Mouse (Mus musculus): ENCODE data around the gene Ltbp2. TPM values are rescaled to one million over a fixed set of nuclear protein-coding genes. Genes with fewer than 3 reads are reported as not detected.

Ltbp2 gene
- polyA plus RNA-seq (2014; fragmentation: Nextera tagmentation; extraction: Ambion mirVana): 0.08 and 0.09 TPM in 2 replicates

DNA sequence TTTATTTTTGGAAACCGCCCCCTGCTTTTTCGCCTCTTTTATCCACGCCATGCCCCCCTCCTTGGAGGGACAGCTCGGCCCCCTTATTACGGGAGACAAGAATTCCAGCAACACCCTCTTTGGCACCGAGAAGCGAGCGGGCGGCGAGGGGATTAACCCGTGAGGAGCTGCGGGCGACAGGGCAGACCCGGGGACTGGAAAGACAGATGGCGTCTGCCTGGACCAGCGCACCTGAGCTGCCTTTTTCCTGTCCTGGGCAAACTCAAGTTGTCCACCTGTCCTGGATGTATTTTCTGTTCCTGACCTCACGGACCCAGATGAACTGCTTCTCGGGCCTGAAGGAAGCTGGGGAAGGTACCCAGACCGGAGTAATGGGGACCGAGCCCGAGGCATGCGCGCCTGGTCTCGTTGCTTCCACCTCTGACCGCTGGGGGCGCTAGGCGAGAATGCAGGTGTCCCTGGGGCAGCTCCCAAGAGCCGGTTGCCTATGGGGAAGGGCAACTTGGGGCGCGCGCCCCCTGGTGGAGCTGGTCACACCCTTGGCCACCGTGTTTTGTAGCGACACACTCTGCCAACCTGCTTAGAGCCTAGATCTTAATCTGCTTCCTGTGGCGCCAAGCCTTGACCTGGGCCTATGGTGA is at the start of gene Ltbp2:
Gene Ltbp2 (minus strand): TSS at position 52 of the 641 bp plus-strand sequence.
- Histone ChIP-seq H3K9me3 (ENCODE audit: control insufficient read depth, low read length) (no peaks in the 10 kb centered on the region; the same call in 1 of the 2 replicates), H3K9ac (ENCODE audit: low read depth, low read length) (no peak within 1 kb of the TSS), H3K4me3 (ENCODE audit: low read depth, low read length) (peak within 1 kb of the TSS; percentile 30), H3K27me3 (ENCODE audit: control insufficient read depth, insufficient read depth, low read length) (peaks cover 38% of the 10 kb centered on the region), H3K36me3 (ENCODE audit: control insufficient read depth, insufficient read depth, low read length) (no peaks in the 10 kb centered on the region), H3K27ac (ENCODE audit: low read depth, low read length) (no peak within 1 kb of the TSS), H3K4me1 (replicated peaks; ENCODE audit: control insufficient read depth, insufficient read depth, low read length) (peaks cover 10% of the 10 kb centered on the region; the same call in 1 of the 2 replicates), H3K4me2 (replicated peaks; ENCODE audit: low read depth, low read length) (peak within 1 kb of the TSS; percentile 28)
- 3% methylated on average over 31 of the region's 34 CpGs for WGBS
- ATAC-seq (ENCODE audit: low FRiP score) (no peak), DNase-seq (ENCODE audit: low spot score) (peak; percentile 82)

DNA sequence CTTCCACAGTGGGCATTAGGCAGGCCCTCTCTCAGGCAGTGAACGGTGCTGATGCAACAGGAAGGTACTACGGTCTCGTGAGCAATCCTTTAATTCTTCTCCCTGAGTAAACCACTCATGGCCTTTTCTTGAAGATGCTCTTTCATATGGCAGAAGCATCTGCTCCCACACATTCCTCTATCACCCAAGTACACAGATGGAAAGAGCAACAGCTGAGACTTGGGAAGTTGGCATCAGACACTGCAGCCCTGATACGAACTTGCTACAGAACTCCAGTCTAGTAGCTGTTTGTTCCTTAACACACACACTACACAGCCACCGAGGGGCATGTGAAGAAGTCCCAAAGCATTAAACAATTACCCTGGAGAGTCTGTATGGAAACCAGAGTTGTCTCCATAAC is 48.0 kb upstream of the Ltbp2 start:
- DNase-seq (ENCODE audit: low spot score): no peak
- no peak for ATAC-seq (ENCODE audit: low FRiP score)
- Histone ChIP-seq H3K27me3 (ENCODE audit: control insufficient read depth, insufficient read depth, low read length) (no peaks in the 10 kb centered on the region), H3K27ac (ENCODE audit: low read depth, low read length) (no peak overlapping the region), H3K9me3 (ENCODE audit: control insufficient read depth, low read length) (no peaks in the 10 kb centered on the region), H3K4me1 (replicated peaks; ENCODE audit: control insufficient read depth, insufficient read depth, low read length) (no peaks in the 10 kb centered on the region), H3K4me3 (ENCODE audit: low read depth, low read length) (no peak overlapping the region), H3K4me2 (replicated peaks; ENCODE audit: low read depth, low read length) (no peak overlapping the region), H3K9ac (ENCODE audit: low read depth, low read length) (no peak overlapping the region), H3K36me3 (ENCODE audit: control insufficient read depth, insufficient read depth, low read length) (0 out of 2 replicates have a peak, but pooled peaks cover 3% of the 10 kb centered on the region)
- 92% methylated on average over 5 of the region's 5 CpGs for WGBS

DNA sequence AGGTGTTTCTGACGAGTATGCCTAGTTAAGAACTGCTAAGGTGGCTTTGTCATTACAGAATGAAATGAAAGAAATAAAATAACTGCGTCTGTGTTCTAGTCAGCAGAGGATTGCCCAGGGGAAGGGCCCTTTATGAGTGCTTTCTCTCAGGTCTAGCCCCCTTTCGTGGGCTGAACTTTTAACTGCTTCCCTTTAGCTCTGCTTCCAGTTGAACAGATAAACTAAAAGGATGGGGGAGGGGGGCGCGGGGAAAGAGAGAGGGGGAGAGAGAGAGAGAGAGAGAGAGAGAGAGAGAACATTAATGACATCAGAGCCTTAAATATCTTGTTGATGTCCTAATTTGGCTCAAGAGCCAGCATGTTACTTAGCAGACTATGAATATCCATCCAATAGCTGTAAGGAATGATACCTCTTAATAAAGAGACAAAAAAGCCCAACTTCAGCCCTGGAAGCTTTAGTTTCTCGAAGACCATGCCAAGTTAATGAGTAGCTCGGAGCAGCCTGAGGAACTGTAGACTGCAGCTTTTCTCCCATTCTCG is 45.6 kb upstream of the Ltbp2 start:
- Histone ChIP-seq H3K27ac (ENCODE audit: low read depth, low read length) (no peak overlapping the region), H3K4me3 (ENCODE audit: low read depth, low read length) (no peak overlapping the region), H3K4me1 (replicated peaks; ENCODE audit: control insufficient read depth, insufficient read depth, low read length) (no peaks in the 10 kb centered on the region), H3K9ac (ENCODE audit: low read depth, low read length) (no peak overlapping the region), H3K27me3 (ENCODE audit: control insufficient read depth, insufficient read depth, low read length) (no peaks in the 10 kb centered on the region), H3K36me3 (ENCODE audit: control insufficient read depth, insufficient read depth, low read length) (0 out of 2 replicates have a peak, but pooled peaks cover 3% of the 10 kb centered on the region), H3K9me3 (ENCODE audit: control insufficient read depth, low read length) (no peaks in the 10 kb centered on the region), H3K4me2 (replicated peaks; ENCODE audit: low read depth, low read length) (no peak overlapping the region)
- 55% methylated on average over 8 of the region's 8 CpGs for WGBS
- DNase-seq (ENCODE audit: low spot score) (no peak), ATAC-seq (ENCODE audit: low FRiP score) (no peak)

GRCm38 (mm10) chr12:84918809-84919208 is 42.5 kb upstream of the Ltbp2 start:
- Histone ChIP-seq H3K9ac (ENCODE audit: low read depth, low read length) (no peak overlapping the region), H3K36me3 (ENCODE audit: control insufficient read depth, insufficient read depth, low read length) (0 out of 2 replicates have a peak, but pooled peaks cover 3% of the 10 kb centered on the region), H3K4me3 (ENCODE audit: low read depth, low read length) (no peak overlapping the region), H3K4me1 (replicated peaks; ENCODE audit: control insufficient read depth, insufficient read depth, low read length) (no peaks in the 10 kb centered on the region), H3K27ac (ENCODE audit: low read depth, low read length) (no peak overlapping the region), H3K27me3 (ENCODE audit: control insufficient read depth, insufficient read depth, low read length) (no peaks in the 10 kb centered on the region), H3K4me2 (replicated peaks; ENCODE audit: low read depth, low read length) (no peak overlapping the region), H3K9me3 (ENCODE audit: control insufficient read depth, low read length) (no peaks in the 10 kb centered on the region)
- ATAC-seq (ENCODE audit: low FRiP score) (no peak), DNase-seq (ENCODE audit: low spot score) (no peak)
- 88% methylated on average over 6 of the region's 6 CpGs for WGBS

- no peak overlapping the region for H3K4me3 ChIP-seq (ENCODE audit: low read depth, low read length)
- no peak for ATAC-seq (ENCODE audit: low FRiP score)
Measured at GRCm38 (mm10) chr12:84917799-84918198, 41.5 kb upstream of the Ltbp2 start.

DNA sequence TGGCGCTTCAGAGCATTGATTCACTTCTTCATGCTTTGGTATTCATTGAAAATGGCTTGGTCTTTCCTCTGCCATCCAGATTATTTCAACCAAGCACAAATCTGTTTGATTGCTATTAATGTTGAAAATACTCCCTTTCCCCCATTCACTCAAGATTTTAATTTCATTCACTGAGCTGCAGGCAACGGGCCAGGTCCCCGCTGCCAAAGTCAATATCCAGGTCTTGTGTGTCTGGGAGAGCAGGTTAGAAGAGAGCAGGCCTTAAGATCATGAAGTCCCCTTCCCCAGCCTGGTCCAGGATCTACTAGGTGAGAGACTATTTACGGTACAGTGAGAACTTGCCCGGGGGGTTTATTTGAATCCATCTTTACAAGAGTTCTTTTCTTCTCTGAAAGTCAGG is 38.6 kb upstream of the Ltbp2 start:
- WGBS: 92% methylated on average over 5 of the region's 5 CpGs
- Histone ChIP-seq H3K4me1 (replicated peaks; ENCODE audit: control insufficient read depth, insufficient read depth, low read length) (no peaks in the 10 kb centered on the region), H3K27me3 (ENCODE audit: control insufficient read depth, insufficient read depth, low read length) (no peaks in the 10 kb centered on the region), H3K9me3 (ENCODE audit: control insufficient read depth, low read length) (no peaks in the 10 kb centered on the region), H3K27ac (ENCODE audit: low read depth, low read length) (no peak overlapping the region), H3K4me2 (replicated peaks; ENCODE audit: low read depth, low read length) (no peak overlapping the region), H3K4me3 (ENCODE audit: low read depth, low read length) (no peak overlapping the region), H3K36me3 (ENCODE audit: control insufficient read depth, insufficient read depth, low read length) (0 out of 2 replicates have a peak, but pooled peaks cover under 1% of the 10 kb centered on the region), H3K9ac (ENCODE audit: low read depth, low read length) (no peak overlapping the region)
- DNase-seq (ENCODE audit: low spot score): no peak
- ATAC-seq (ENCODE audit: low FRiP score): no peak

More at GRCm38 (mm10) chr12:84917799-84918198, 41.5 kb upstream of the Ltbp2 start:
- Histone ChIP-seq H3K36me3 (ENCODE audit: control insufficient read depth, insufficient read depth, low read length) (0 out of 2 replicates have a peak, but pooled peaks cover 3% of the 10 kb centered on the region), H3K9me3 (ENCODE audit: control insufficient read depth, low read length) (no peaks in the 10 kb centered on the region), H3K9ac (ENCODE audit: low read depth, low read length) (no peak overlapping the region), H3K27ac (ENCODE audit: low read depth, low read length) (no peak overlapping the region), H3K27me3 (ENCODE audit: control insufficient read depth, insufficient read depth, low read length) (no peaks in the 10 kb centered on the region), H3K4me2 (replicated peaks; ENCODE audit: low read depth, low read length) (no peak overlapping the region), H3K4me1 (replicated peaks; ENCODE audit: control insufficient read depth, insufficient read depth, low read length) (no peaks in the 10 kb centered on the region)
- no peak for DNase-seq (ENCODE audit: low spot score)
- 84% methylated on average over 3 of the region's 3 CpGs for WGBS

DNA sequence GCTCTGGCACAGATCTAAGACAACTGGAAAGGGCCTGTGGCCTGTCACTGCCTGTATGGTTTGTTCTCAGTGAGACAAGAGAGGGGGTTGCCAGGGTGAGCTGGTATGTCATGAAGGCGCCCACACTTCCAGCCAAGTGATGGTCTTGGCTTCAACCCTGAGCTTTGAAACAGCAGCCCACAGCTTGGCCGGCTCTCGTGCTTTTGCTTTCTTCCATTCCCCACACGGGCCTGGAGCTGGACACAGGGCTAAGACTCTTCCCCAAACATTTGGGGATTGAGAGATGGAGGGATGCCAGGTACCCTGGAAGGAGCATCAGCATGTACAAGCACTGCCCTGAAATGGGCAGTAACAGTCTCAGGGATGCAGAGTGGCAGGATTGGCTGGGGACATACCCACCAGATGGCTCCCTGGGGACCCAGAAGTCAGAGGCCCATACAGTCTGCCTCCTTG is 36.3 kb upstream of the Ltbp2 start:
- Histone ChIP-seq H3K27me3 (ENCODE audit: control insufficient read depth, insufficient read depth, low read length) (no peaks in the 10 kb centered on the region), H3K36me3 (ENCODE audit: control insufficient read depth, insufficient read depth, low read length) (no peaks in the 10 kb centered on the region), H3K27ac (ENCODE audit: low read depth, low read length) (no peak overlapping the region), H3K9ac (ENCODE audit: low read depth, low read length) (no peak overlapping the region), H3K4me1 (replicated peaks; ENCODE audit: control insufficient read depth, insufficient read depth, low read length) (no peaks in the 10 kb centered on the region), H3K4me2 (replicated peaks; ENCODE audit: low read depth, low read length) (no peak overlapping the region), H3K9me3 (ENCODE audit: control insufficient read depth, low read length) (no peaks in the 10 kb centered on the region), H3K4me3 (ENCODE audit: low read depth, low read length) (no peak overlapping the region)
- 91% methylated on average over 4 of the region's 4 CpGs for WGBS
- DNase-seq (ENCODE audit: low spot score): no peak
- ATAC-seq (ENCODE audit: low FRiP score): no peak

DNA sequence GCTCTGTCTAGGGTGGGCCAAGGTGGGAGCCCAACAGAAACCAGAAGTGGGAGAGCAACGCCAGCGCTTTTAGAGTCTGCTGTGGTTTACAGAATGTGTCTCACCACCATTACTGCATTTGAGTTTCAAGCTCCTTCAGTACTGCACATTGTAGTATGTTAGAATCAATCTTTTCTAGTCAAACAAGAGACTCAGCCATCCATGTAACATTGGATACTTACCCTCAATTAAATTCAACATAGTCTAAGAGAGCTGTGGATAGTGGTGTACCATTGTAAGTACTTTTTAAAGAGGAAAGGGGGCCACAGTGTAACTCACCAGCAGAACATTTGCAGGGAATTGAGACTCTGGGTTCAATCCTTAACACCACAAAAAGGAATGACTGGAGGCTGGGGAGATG is 35.3 kb upstream of the Ltbp2 start:
- H3K4me3 ChIP-seq (ENCODE audit: low read depth, low read length): no peak overlapping the region
- WGBS: 70% methylated on average over 2 of the region's 2 CpGs
- H3K4me2 ChIP-seq (replicated peaks; ENCODE audit: low read depth, low read length): no peak overlapping the region
- DNase-seq (ENCODE audit: low spot score) (no peak), ATAC-seq (ENCODE audit: low FRiP score) (no peak)
- H3K27ac ChIP-seq (ENCODE audit: low read depth, low read length): no peak overlapping the region
- no peaks in the 10 kb centered on the region for H3K36me3 ChIP-seq (ENCODE audit: control insufficient read depth, insufficient read depth, low read length)
- no peak overlapping the region for H3K9ac ChIP-seq (ENCODE audit: low read depth, low read length)
- no peaks in the 10 kb centered on the region for H3K9me3 ChIP-seq (ENCODE audit: control insufficient read depth, low read length)
- H3K27me3 ChIP-seq (ENCODE audit: control insufficient read depth, insufficient read depth, low read length): no peaks in the 10 kb centered on the region
- no peaks in the 10 kb centered on the region for H3K4me1 ChIP-seq (replicated peaks; ENCODE audit: control insufficient read depth, insufficient read depth, low read length)

DNA sequence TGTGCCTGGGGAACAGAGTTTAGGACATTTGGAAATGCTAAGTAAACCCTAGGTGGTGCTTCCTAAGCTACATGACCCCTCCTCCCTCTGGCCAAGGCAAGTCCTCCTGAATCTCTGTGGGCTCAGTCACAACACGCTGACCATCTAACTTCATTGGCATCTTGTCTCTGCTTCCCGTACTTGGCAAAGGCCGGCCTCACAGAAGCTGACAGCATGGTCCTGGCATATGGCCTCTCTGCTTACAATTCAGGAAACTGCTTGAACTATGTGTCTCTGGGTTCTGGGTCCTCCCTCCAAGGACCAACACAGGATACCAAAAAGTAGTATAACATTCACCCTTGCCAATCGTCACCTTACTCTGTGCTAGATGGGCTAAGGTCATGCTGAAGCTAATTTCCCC is 33.7 kb upstream of the Ltbp2 start:
- no peaks in the 10 kb centered on the region for H3K4me1 ChIP-seq (replicated peaks; ENCODE audit: control insufficient read depth, insufficient read depth, low read length)
- DNase-seq (ENCODE audit: low spot score) (no peak), ATAC-seq (ENCODE audit: low FRiP score) (no peak)
- H3K4me2 ChIP-seq (replicated peaks; ENCODE audit: low read depth, low read length): no peak overlapping the region
- 95% methylated on average over 4 of the region's 4 CpGs for WGBS
- H3K36me3 ChIP-seq (ENCODE audit: control insufficient read depth, insufficient read depth, low read length): no peaks in the 10 kb centered on the region
- no peaks in the 10 kb centered on the region for H3K9me3 ChIP-seq (ENCODE audit: control insufficient read depth, low read length)
- H3K4me3 ChIP-seq (ENCODE audit: low read depth, low read length): no peak overlapping the region
- no peak overlapping the region for H3K9ac ChIP-seq (ENCODE audit: low read depth, low read length)
- no peak overlapping the region for H3K27ac ChIP-seq (ENCODE audit: low read depth, low read length)
- no peaks in the 10 kb centered on the region for H3K27me3 ChIP-seq (ENCODE audit: control insufficient read depth, insufficient read depth, low read length)
